Mouse (Mus musculus): ENCODE measurements around the gene Manba. TPM values are rescaled to one million over a fixed set of nuclear protein-coding genes. Genes with fewer than 3 reads are reported as not detected.

The Manba gene
- total RNA-seq, 2 experiments from 2014 or later = 18.0 to 19.3 TPM

- DNase-seq = no peak
- intact Hi-C loops (cut with DNase I) = loop anchor here (5.0 kb wide), 1 partner anchor 86 kb away; the partner anchor contains the start of gene Nfkb1
Measured at GRCm38 (mm10) chr3:135606592-135606991, 121.2 kb downstream of the Manba start.

GRCm38 (mm10) chr3:135607021-135607420 is 121.6 kb downstream of the Manba start:
- intact Hi-C loops (cut with DNase I) = loop anchor here (5.0 kb wide), 1 partner anchor 85 kb away; the partner anchor contains the start of gene Nfkb1
- no peak for DNase-seq

GRCm38 (mm10) chr3:135607660-135608473 is 122.5 kb downstream of the Manba start:
- peak in 1 of 2 experiments; percentile 32 for DNase-seq
- intact Hi-C loops (cut with DNase I) = loop anchor here (5.0 kb wide), 1 partner anchor 84 kb away; the partner anchor contains the start of gene Nfkb1

DNA sequence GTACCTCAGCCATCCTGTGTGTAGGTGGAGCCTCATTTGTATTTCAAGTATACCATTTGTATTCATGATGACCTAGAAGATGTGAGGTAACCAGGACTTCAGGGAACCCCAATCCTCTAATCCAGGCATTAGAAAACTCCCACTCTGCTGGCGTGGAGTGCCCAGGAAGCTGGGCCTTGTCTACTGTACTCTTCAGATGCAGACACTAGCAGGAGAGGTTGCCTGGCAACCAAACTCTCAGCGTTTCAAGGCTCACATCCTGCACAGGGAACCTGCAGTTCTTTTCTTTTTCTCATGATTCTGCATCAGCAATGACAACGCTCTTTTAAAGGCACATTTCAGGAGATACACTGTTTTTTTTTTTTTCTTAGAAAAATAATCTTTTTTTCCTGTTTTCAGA is 124.8 kb downstream of the Manba start:
- no peak for DNase-seq
- intact Hi-C loops (cut with DNase I) = no loop called here

- DNase-seq = no peak
- intact Hi-C loops (cut with DNase I) = no loop called here
Measured at GRCm38 (mm10) chr3:135614376-135614775, 129.0 kb downstream of the Manba start.

GRCm38 (mm10) chr3:135616730-135617129 is 131.3 kb downstream of the Manba start:
- DNase-seq = no peak
- intact Hi-C loops (cut with DNase I) = no loop called here

Other genes starting within 250 kb of the Manba start
- gene Bdh2, start 204.4 kb upstream of the Manba start, total RNA-seq (2021) = 1 to 10 TPM; 3.7 to 4.7 TPM
- under 1 TPM; 0.29 to 0.39 TPM for gene Slc9b2, start 177.9 kb upstream of the Manba start, total RNA-seq (2021)
- gene Slc9b1, start 137.6 kb upstream of the Manba start, total RNA-seq (2021) = under 1 TPM in 1 of 2 experiments, not detected in 1; 0.44 TPM
- 10 to 100 TPM; 43.0 to 45.7 TPM for gene Cisd2, start 61.7 kb upstream of the Manba start, total RNA-seq (2021)
- gene Ube2d3, start 47.5 kb upstream of the Manba start, total RNA-seq (2021) = 100 to 1,000 TPM; 292 to 344 TPM
- 10 to 100 TPM; 44.1 to 45.4 TPM for gene Nfkb1, start 205.9 kb downstream of the Manba start, total RNA-seq (2021)